Mouse (Mus musculus) B cell, adult 2 months (primary cell): Measurements from ENCODE around the gene Slco6d1.
"Not testable (repeated sequence)": the region's sequence is repeated elsewhere in the genome, so short reads cannot be mapped to it uniquely, and the experiment has no call there.

Source experiments
- DNase-seq, 2 experiments: peaks; one replicate each; pipeline ENCODE4 v3.0.0; 2022

Gene Slco6d1

GRCm38 (mm10) chr1:98420824-98421223 lies at the start of gene Slco6d1:
TSS of gene Slco6d1 (plus strand) at chr1:98421124.
- no peak for DNase-seq

DNA sequence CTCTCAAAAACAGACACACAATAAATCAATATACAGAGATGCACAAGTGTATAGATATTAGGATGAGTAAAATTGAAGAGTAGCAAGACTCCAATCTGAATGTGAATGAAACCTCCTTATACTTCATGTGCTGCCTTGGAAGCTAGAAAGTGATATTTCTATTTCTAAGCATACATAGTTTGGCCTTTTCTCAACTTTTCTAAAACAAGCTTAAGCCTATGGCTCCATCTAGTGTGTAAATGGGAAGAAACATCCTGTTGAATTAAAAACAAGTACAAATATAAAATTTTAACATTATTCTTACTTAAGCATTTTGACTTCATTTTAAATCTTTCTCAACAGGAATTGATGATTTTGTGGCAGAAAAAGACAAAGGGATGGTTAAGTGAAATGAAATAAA lies 28.9 kb upstream of the Slco6d1 start:
- DNase-seq = no peak

DNA sequence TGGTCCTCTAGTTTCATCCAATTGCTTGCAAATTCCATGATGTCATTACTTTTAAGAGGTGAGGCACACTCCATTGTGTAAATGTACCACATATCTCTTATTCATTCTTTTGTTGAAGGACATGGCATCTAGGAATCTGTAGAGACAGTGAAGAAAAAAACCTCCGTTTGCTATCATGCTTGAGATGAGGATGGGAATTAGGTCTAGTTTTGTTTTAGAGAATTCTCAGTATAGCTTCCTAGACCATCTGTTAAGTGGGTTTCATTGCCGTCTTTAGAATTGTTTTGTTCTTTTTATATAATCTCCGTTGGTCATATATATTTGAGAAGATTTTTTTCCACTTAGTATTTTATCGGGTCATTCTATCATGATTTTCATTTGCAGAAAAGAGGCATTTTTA lies 27.0 kb downstream of the Slco6d1 start:
- no peak for DNase-seq

GRCm38 (mm10) chr1:98459224-98459623 lies 38.3 kb downstream of the Slco6d1 start:
- not testable (repeated sequence) for DNase-seq

- not testable (repeated sequence) for DNase-seq
Observed at GRCm38 (mm10) chr1:98476381-98476780, 55.5 kb downstream of the Slco6d1 start.

GRCm38 (mm10) chr1:98479243-98479642 lies 58.3 kb downstream of the Slco6d1 start:
- no peak for DNase-seq

DNA sequence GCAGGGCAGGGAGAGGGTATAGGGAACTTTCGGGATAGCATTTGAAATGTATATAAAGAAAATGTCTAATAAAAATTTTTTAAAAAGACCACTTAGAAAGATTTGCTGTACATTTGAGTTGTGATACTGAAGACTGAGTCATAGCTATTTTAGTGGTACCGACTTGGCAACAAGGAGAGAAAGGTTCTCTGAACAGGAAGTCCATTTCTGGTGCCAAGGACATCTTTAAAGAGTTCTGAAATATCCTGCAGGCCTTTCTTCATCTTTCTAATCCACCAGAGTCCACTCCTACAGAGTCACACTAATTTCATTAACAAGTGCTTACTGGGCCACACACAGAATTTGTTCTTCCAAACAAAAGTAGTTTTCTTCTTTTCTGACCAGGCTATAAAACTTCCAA lies 85.1 kb downstream of the Slco6d1 start:
- no peak for DNase-seq

GRCm38 (mm10) chr1:98522977-98523376 lies 102.1 kb downstream of the Slco6d1 start:
- DNase-seq = no peak

- no peak for DNase-seq
Observed at GRCm38 (mm10) chr1:98523537-98523936, 102.6 kb downstream of the Slco6d1 start.

GRCm38 (mm10) chr1:98528368-98528767 lies 107.4 kb downstream of the Slco6d1 start:
- not testable (repeated sequence) for DNase-seq

GRCm38 (mm10) chr1:98545372-98545771 lies 124.4 kb downstream of the Slco6d1 start:
- DNase-seq = no peak

DNA sequence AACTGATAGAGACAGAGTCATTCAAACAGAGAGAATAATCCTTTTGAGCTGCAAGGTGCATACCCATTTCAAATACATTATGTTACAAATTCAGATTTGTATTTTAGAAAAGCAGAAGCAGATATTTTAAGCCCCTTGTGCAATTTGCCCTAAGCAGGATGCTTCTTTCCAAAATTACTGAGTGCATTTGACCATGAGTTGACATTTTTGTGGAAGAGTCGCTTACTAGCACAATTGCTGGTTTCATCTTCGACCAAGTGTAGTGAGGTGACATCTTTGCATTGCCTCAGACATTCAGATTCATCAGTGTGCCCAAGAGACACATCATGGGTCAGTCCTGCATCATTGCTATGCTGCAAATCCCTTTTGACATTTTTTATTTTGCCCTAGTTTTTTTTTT lies 133.5 kb downstream of the Slco6d1 start:
- no peak for DNase-seq

- DNase-seq = no peak
Observed at GRCm38 (mm10) chr1:98565701-98566100, 144.8 kb downstream of the Slco6d1 start.
